Mouse (Mus musculus) hindbrain, embryonic 10.5 days (tissue): ENCODE measurements around the gene Iqcm. TPM values are rescaled to one million over a fixed set of nuclear protein-coding genes. Genes with fewer than 3 reads are reported as not detected.

Experiments used
- DNase-seq: peaks from one replicate; pipeline ENCODE4 v3.0.0-alpha.2; 2017; ENCODE audit warnings: low spot score
- H3K27ac ChIP-seq: fragments of 300-500 bp; sonication (generic); 2 replicates; pipeline ENCODE4 v1.5.1; 2016; ENCODE audit warnings: mild to moderate bottlenecking, moderate library complexity
- H3K27me3 ChIP-seq: fragments of 300-500 bp; sonication (generic); 2 replicates; pipeline ENCODE4 v1.6.1; 2016; ENCODE audit warnings: mild to moderate bottlenecking; ENCODE audit not compliant: poor library complexity, insufficient read depth, severe bottlenecking
- H3K36me3 ChIP-seq: fragments of 300-500 bp; sonication (generic); 2 replicates; pipeline ENCODE4 v1.6.1; 2016; ENCODE audit warnings: mild to moderate bottlenecking, moderate library complexity
- H3K4me1 ChIP-seq: fragments of 300-500 bp; sonication (generic); replicated peaks from 2 replicates; pipeline ENCODE4 v1.6.1; 2016; ENCODE audit warnings: mild to moderate bottlenecking
- H3K4me3 ChIP-seq: fragments of 300-500 bp; sonication (generic); 2 replicates; pipeline ENCODE4 v1.5.1; 2016; ENCODE audit warnings: mild to moderate bottlenecking, moderate library complexity
- H3K9me3 ChIP-seq: fragments of 300-500 bp; sonication (generic); 2 replicates; pipeline ENCODE4 v1.6.1; 2016; ENCODE audit warnings: mild to moderate bottlenecking, moderate library complexity
- WGBS: fragments of 180-500 bp; shearing (Covaris S2); methylation state at CpG from one replicate; pipeline ENCODE4 v1.1.7; 2016; 5-methylcytosine and 5-hydroxymethylcytosine counted together
- polyA plus RNA-seq: library from polyadenylated mRNA; unstranded; fragments of >200 nt; fragmentation: Nextera tagmentation; extraction: Ambion mirVana; gene quantifications from 2 replicates; pipeline ENCODE4 v1.2.1, GENCODE M21; 2016

Gene Iqcm
- polyA plus RNA-seq, 1 experiment from 2014 or later, result not detected

GRCm38 (mm10) chr8:75828468-75829132 lies 380.1 kb downstream of the Iqcm start:
- Histone ChIP-seq H3K4me1 (no peaks in the 10 kb centered on the region), H3K27ac (no peak overlapping the region), H3K36me3 (no peaks in the 10 kb centered on the region), H3K27me3 (no peaks in the 10 kb centered on the region), H3K4me3 (no peak overlapping the region), H3K9me3 (no peaks in the 10 kb centered on the region)
- WGBS, result 86% methylated on average over 4 of the region's 4 CpGs
- DNase-seq, result no peak

- no peaks in the 10 kb centered on the region for H3K9me3 ChIP-seq
- no peaks in the 10 kb centered on the region for H3K27me3 ChIP-seq
- 88% methylated on average over 2 of the region's 2 CpGs for WGBS
- H3K27ac ChIP-seq, result no peak overlapping the region
- H3K4me1 ChIP-seq, result no peaks in the 10 kb centered on the region
- H3K36me3 ChIP-seq, result no peaks in the 10 kb centered on the region
- no peak for DNase-seq
- no peak overlapping the region for H3K4me3 ChIP-seq
Observed at GRCm38 (mm10) chr8:75835245-75835644, 386.8 kb downstream of the Iqcm start.

- H3K27me3 ChIP-seq, result no peaks in the 10 kb centered on the region
- no peak overlapping the region for H3K4me3 ChIP-seq
- no peaks in the 10 kb centered on the region for H3K36me3 ChIP-seq
- H3K27ac ChIP-seq, result 0 out of 2 replicates have a peak overlapping the region, but pooled peaks have one; percentile 35
- 56% methylated on average over 15 of the region's 15 CpGs for WGBS
- no peaks in the 10 kb centered on the region for H3K9me3 ChIP-seq
- 0 out of 2 replicates have a peak, but pooled peaks cover 4% of the 10 kb centered on the region for H3K4me1 ChIP-seq
- DNase-seq, result peak; percentile 27
Observed at GRCm38 (mm10) chr8:75917603-75918344, 469.3 kb downstream of the Iqcm start.

GRCm38 (mm10) chr8:75949166-75949565 lies 500.7 kb downstream of the Iqcm start:
- DNase-seq, result no peak
- H3K4me1 ChIP-seq, result no peaks in the 10 kb centered on the region
- H3K27me3 ChIP-seq, result no peaks in the 10 kb centered on the region
- no peak overlapping the region for H3K27ac ChIP-seq
- no peaks in the 10 kb centered on the region for H3K9me3 ChIP-seq
- 83% methylated on average over 1 of the region's 1 CpGs for WGBS
- no peak overlapping the region for H3K4me3 ChIP-seq
- no peaks in the 10 kb centered on the region for H3K36me3 ChIP-seq

- H3K27ac ChIP-seq, result no peak overlapping the region
- H3K9me3 ChIP-seq, result no peaks in the 10 kb centered on the region
- H3K27me3 ChIP-seq, result no peaks in the 10 kb centered on the region
- H3K4me3 ChIP-seq, result no peak overlapping the region
- no peaks in the 10 kb centered on the region for H3K4me1 ChIP-seq
- peak; percentile 6 for DNase-seq
- no peaks in the 10 kb centered on the region for H3K36me3 ChIP-seq
- 81% methylated on average over 2 of the region's 2 CpGs for WGBS
Observed at GRCm38 (mm10) chr8:75956016-75956415, 507.5 kb downstream of the Iqcm start.

GRCm38 (mm10) chr8:76018501-76018900 lies 570.0 kb downstream of the Iqcm start:
- Histone ChIP-seq H3K36me3 (no peaks in the 10 kb centered on the region), H3K4me1 (no peaks in the 10 kb centered on the region), H3K4me3 (no peak overlapping the region), H3K27me3 (no peaks in the 10 kb centered on the region), H3K27ac (no peak overlapping the region), H3K9me3 (no peaks in the 10 kb centered on the region)
- no peak for DNase-seq
- 94% methylated on average over 4 of the region's 4 CpGs for WGBS

Other genes with a start within 250 kb of the Iqcm start
- gene Rasd2, start 234.8 kb upstream of the Iqcm start, polyA plus RNA-seq, result 0.11 and 0.41 TPM in 2 replicates
- gene Gm10358, start 42.1 kb upstream of the Iqcm start, polyA plus RNA-seq, result 0.25 and 0.29 TPM in 2 replicates